10 mouse cellular contexts compared by ENCODE assay signal in the genomic region with DNA sequence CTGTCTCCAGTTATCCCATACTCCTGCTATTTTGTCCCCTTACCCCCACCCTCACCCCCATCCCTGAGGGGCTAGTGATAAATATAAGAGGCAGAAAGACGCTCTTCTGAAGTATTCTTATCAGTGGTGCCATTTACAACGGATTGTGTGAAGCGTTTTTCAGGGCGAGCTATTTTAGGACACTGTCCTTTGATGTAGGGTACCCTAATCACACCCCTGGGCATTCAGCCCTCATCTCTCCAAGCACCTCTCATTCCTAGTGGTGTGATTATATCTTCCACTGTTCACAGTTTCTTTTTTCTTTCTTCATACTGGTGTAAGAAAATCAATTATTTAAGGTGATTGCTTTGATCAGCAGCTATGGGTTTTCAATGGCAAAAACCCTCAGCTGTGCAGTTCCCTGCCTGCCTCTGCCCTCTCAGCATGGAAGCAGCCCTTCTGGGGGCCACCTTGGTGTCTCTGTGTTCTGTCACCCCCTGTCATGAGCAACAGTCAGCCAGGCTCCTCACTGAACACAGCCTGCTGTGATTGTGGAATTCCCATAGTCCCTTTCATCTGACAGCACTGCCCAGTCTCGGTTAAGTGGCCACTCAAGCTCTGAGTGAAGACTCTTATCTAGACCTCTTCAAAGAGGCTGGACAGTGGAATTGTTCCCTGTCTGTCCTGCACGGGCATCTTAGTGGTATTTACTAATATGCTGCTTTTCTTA.
DNase-seq lines count a peak whose midpoint lies in the region; ATAC-seq lines count a peak whose summit lies in the region.
"Had no signal": no experiment of that assay in that cellular context is flagged by ENCODE, and none has a peak within 500 bp of the region (broad histone marks: within the 10 kb centered on the region; RNA-seq: fewer than 3 reads in every experiment).

No protein-coding gene starts in this region.

- H3K4me2 ChIP-seq in hindbrain, embryonic 13.5 days: no peak overlapping the region
- no peak overlapping the region for H3K4me2 ChIP-seq in forebrain, embryonic 11.5 days (ENCODE audit: low read depth, low read length, severe bottlenecking)
- no peak overlapping the region for H3K4me2 ChIP-seq in forebrain, embryonic 14.5 days (ENCODE audit: low read length)

- H3K27me3 ChIP-seq in hindbrain, embryonic 10.5 days (ENCODE audit: insufficient read depth, poor library complexity, severe bottlenecking): no peaks in the 10 kb centered on the region
- no peaks in the 10 kb centered on the region for H3K27me3 ChIP-seq in hindbrain, embryonic 13.5 days
- no peaks in the 10 kb centered on the region for H3K27me3 ChIP-seq in forebrain, embryonic 11.5 days (ENCODE audit: control insufficient read depth, insufficient read depth, low read length)
- H3K27me3 ChIP-seq in forebrain, embryonic 14.5 days (replicated peaks; ENCODE audit: control insufficient read depth, insufficient read depth, low read length): no peaks in the 10 kb centered on the region
- H3K27me3 ChIP-seq: megakaryocyte, embryonic 14.5 days had no signal

- H3K4me3 ChIP-seq in hindbrain, embryonic 10.5 days: no peak overlapping the region
- H3K4me3 ChIP-seq in hindbrain, embryonic 13.5 days: no peak overlapping the region
- H3K4me3 ChIP-seq in forebrain, embryonic 11.5 days (ENCODE audit: low read depth, low read length): no peak overlapping the region
- H3K4me3 ChIP-seq in forebrain, embryonic 14.5 days (ENCODE audit: low read depth, low read length): no peak overlapping the region
- H3K4me3 ChIP-seq: megakaryocyte, embryonic 14.5 days had no signal

- no peak overlapping the region for H3K9ac ChIP-seq in hindbrain, embryonic 13.5 days
- H3K9ac ChIP-seq in forebrain, embryonic 11.5 days (ENCODE audit: low read length): no peak overlapping the region
- H3K9ac ChIP-seq in forebrain, embryonic 14.5 days (ENCODE audit: low read length): no peak overlapping the region

- ATAC-seq in hindbrain, embryonic 13.5 days (ENCODE audit: low FRiP score): no peak
- ATAC-seq in forebrain, embryonic 11.5 days (replicated peaks; ENCODE audit: low FRiP score): peak; percentile 65
- ATAC-seq in forebrain, embryonic 14.5 days: peak; percentile 82

- 56% methylated on average over 6 of the region's 6 CpGs for WGBS in hindbrain, embryonic 10.5 days
- 52% methylated on average over 6 of the region's 6 CpGs for WGBS in hindbrain, embryonic 13.5 days
- WGBS in forebrain, embryonic 11.5 days: 38% methylated on average over 6 of the region's 6 CpGs
- 18% methylated on average over 6 of the region's 6 CpGs for WGBS in forebrain, embryonic 14.5 days

- H3K27ac ChIP-seq in hindbrain, embryonic 10.5 days: peak overlapping the region; percentile 56; the same call in 1 of the 2 replicates
- H3K27ac ChIP-seq in hindbrain, embryonic 13.5 days: no peak overlapping the region
- H3K27ac ChIP-seq in forebrain, embryonic 11.5 days (ENCODE audit: low read depth, low read length): no peak overlapping the region
- no peak overlapping the region for H3K27ac ChIP-seq in forebrain, embryonic 14.5 days (ENCODE audit: low read depth, low read length)
- H3K27ac ChIP-seq: kidney, postnatal 0 days had no signal

- no peaks in the 10 kb centered on the region for H3K36me3 ChIP-seq in hindbrain, embryonic 10.5 days
- no peaks in the 10 kb centered on the region for H3K36me3 ChIP-seq in hindbrain, embryonic 13.5 days
- H3K36me3 ChIP-seq in forebrain, embryonic 11.5 days (ENCODE audit: control insufficient read depth, insufficient read depth, low read length): no peaks in the 10 kb centered on the region
- no peaks in the 10 kb centered on the region for H3K36me3 ChIP-seq in forebrain, embryonic 14.5 days (ENCODE audit: control insufficient read depth, insufficient read depth, low read length)

- DNase-seq in hindbrain, embryonic 10.5 days (ENCODE audit: low spot score): no peak
- DNase-seq in forebrain, embryonic 11.5 days (ENCODE audit: low spot score): no peak
- DNase-seq in forebrain, embryonic 14.5 days (ENCODE audit: low spot score): peak; percentile 68
- peak; percentile 36 for DNase-seq in lung, postnatal 14 days
- DNase-seq in layer of hippocampus, postnatal 36 days: no peak
- no peak for DNase-seq in MN1 (ENCODE audit: low spot score)
- DNase-seq: cerebellum, adult 11 months had no signal

- peaks cover 16% of the 10 kb centered on the region for H3K4me1 ChIP-seq in hindbrain, embryonic 10.5 days (replicated peaks)
- peaks cover 14% of the 10 kb centered on the region for H3K4me1 ChIP-seq in hindbrain, embryonic 13.5 days (replicated peaks)
- H3K4me1 ChIP-seq in forebrain, embryonic 11.5 days (replicated peaks; ENCODE audit: control insufficient read depth, insufficient read depth, low read length): peaks cover 12% of the 10 kb centered on the region; the same call in 1 of the 2 replicates
- peaks cover 14% of the 10 kb centered on the region for H3K4me1 ChIP-seq in forebrain, embryonic 14.5 days (ENCODE audit: control insufficient read depth, insufficient read depth, low read length)

- no peaks in the 10 kb centered on the region for H3K9me3 ChIP-seq in hindbrain, embryonic 10.5 days
- H3K9me3 ChIP-seq in hindbrain, embryonic 13.5 days: no peaks in the 10 kb centered on the region
- H3K9me3 ChIP-seq in forebrain, embryonic 11.5 days (ENCODE audit: control insufficient read depth, low read length): no peaks in the 10 kb centered on the region
- H3K9me3 ChIP-seq in forebrain, embryonic 14.5 days (replicated peaks; ENCODE audit: control insufficient read depth, low read length): no peaks in the 10 kb centered on the region
- H3K9me3 ChIP-seq: megakaryocyte, embryonic 14.5 days had no signal

Comparison
In these comparisons a context has a peak if more than half of its experiments do, and no peak if none do; other contexts are left out.
1. DNase-seq: peak in forebrain, embryonic 14.5 days (single experiment) and lung, postnatal 14 days (single experiment); none in hindbrain, embryonic 10.5 days (single experiment), forebrain, embryonic 11.5 days (single experiment), layer of hippocampus, postnatal 36 days (0 of 2) and MN1 (single experiment).